Mouse (Mus musculus) cortical plate, adult 2 months (tissue): ENCODE results near the gene Grhl3. TPM values are rescaled to one million over a fixed set of nuclear protein-coding genes. Genes with fewer than 3 reads are reported as not detected.

Experiments used
- H3K27ac ChIP-seq: fragments of 200-500 bp; 2 replicates; pipeline ENCODE4 v1.5.1; 2012; ENCODE audit warnings: low read length, control low read depth, inconsistent platforms; ENCODE audit not compliant: insufficient read depth
- H3K4me1 ChIP-seq: fragments of 200-500 bp; 2 replicates; pipeline ENCODE4 v1.6.1; 2011; ENCODE audit warnings: low read length; ENCODE audit not compliant: control insufficient read depth, insufficient read depth
- H3K4me3 ChIP-seq: fragments of 200-500 bp; 2 replicates; pipeline ENCODE4 v1.5.1; 2011; ENCODE audit warnings: mild to moderate bottlenecking, low read length, control low read depth; ENCODE audit not compliant: insufficient read depth
- CTCF ChIP-seq: fragments of 200-500 bp; IDR thresholded peaks from 2 replicates; pipeline ENCODE4 v1.5.1; 2011; ENCODE audit warnings: mild to moderate bottlenecking, control low read depth, low read length; ENCODE audit not compliant: insufficient read depth; ENCODE audit errors: extremely low read depth
- POLR2A ChIP-seq: fragments of 200-500 bp; IDR thresholded peaks from 2 replicates; pipeline ENCODE4 v1.6.1; 2011; ENCODE audit warnings: mild to moderate bottlenecking, low read length, control low read depth; ENCODE audit not compliant: insufficient read depth; ENCODE audit errors: extremely low read depth
- polyA plus RNA-seq: library from polyadenylated mRNA; depleted of rRNA; stranded (reverse); fragments of >200 nt; gene quantifications from 2 replicates; pipeline ENCODE4 v1.2.3, GENCODE M21; 2012; rRNA removed

Grhl3 gene
- polyA plus RNA-seq, 1 experiment = 0.77 TPM

GRCm38 (mm10) chr4:135495397-135495791 lies 78.0 kb downstream of the Grhl3 start:
- Histone ChIP-seq H3K4me3 (peak overlapping the region; percentile 46), H3K27ac (no peak overlapping the region), H3K4me1 (no peaks in the 10 kb centered on the region)
- TF ChIP-seq POLR2A (no peak), CTCF (no peak)

GRCm38 (mm10) chr4:135494521-135495396 lies 78.7 kb downstream of the Grhl3 start, which contains the start of the genes Stpg1 and Nipal3:
Stpg1 (plus strand) TSS chr4:135494790.
Nipal3 (minus strand) TSS chr4:135495038.
- Histone ChIP-seq H3K4me3 (peak within 1 kb of the TSS; percentile 46), H3K4me1 (no peaks in the 10 kb centered on the region)
- no peak for TF ChIP-seq CTCF
- TF ChIP-seq POLR2A = no peak

GRCm38 (mm10) chr4:135493691-135494520 lies 79.5 kb downstream of the Grhl3 start:
- peak; percentile 50; the same call in 1 of the 2 replicates for TF ChIP-seq POLR2A
- TF ChIP-seq CTCF = no peak
- Histone ChIP-seq H3K4me1 (no peaks in the 10 kb centered on the region), H3K27ac (no peak overlapping the region), H3K4me3 (peak overlapping the region; percentile 46)

More at GRCm38 (mm10) chr4:135494521-135495396, 78.7 kb downstream of the Grhl3 start, which contains the start of the genes Stpg1 and Nipal3:
- H3K27ac ChIP-seq = 0 out of 2 replicates have a peak within 1 kb of the TSS, but pooled peaks have one; percentile 12

- H3K4me3 ChIP-seq = peak overlapping the region; percentile 46
- H3K4me1 ChIP-seq = no peaks in the 10 kb centered on the region; the same call in 1 of the 2 replicates
- TF ChIP-seq CTCF (no peak), POLR2A (no peak)
- H3K27ac ChIP-seq = no peak overlapping the region
Measured at GRCm38 (mm10) chr4:135493271-135493670, 80.2 kb downstream of the Grhl3 start.

Other genes starting within 250 kb of the Grhl3 start
- gene Srrm1, start 220.3 kb downstream of the Grhl3 start, polyA plus RNA-seq = 115 and 131 TPM in 2 replicates
- gene Ncmap, start 175.4 kb downstream of the Grhl3 start, polyA plus RNA-seq = 0.96 and 1.3 TPM in 2 replicates
- 19.5 and 21.5 TPM in 2 replicates for gene Rcan3, start 139.8 kb downstream of the Grhl3 start, polyA plus RNA-seq
- 0.85 and 0.96 TPM in 2 replicates for gene Stpg1, start 78.8 kb downstream of the Grhl3 start, polyA plus RNA-seq
- 45.9 and 48.3 TPM in 2 replicates for gene Nipal3, start 78.6 kb downstream of the Grhl3 start, polyA plus RNA-seq
- gene Ifnlr1, start 112.7 kb upstream of the Grhl3 start, polyA plus RNA-seq = 0.11 and 0.15 TPM in 2 replicates
- 0.04 TPM in 1 of 2 replicates, not detected in the other for gene Il22ra1, start 154.5 kb upstream of the Grhl3 start, polyA plus RNA-seq
- gene Myom3, start 186.1 kb upstream of the Grhl3 start, polyA plus RNA-seq = 2.2 and 2.5 TPM in 2 replicates